8 mouse cellular contexts compared by ENCODE assay signal in genomic region chr1:171262594-171263130, GRCm38 (mm10). TPM values are rescaled to one million over a fixed set of nuclear protein-coding genes. Genes with fewer than 3 reads are reported as not detected.
DNase-seq lines count a peak whose midpoint lies in the region; ATAC-seq and TF ChIP-seq lines count a peak whose summit lies in the region.

No protein-coding gene starts in this region.

- H3K4me1 ChIP-seq in testis, adult 2 months (ENCODE audit: control insufficient read depth, insufficient read depth, low read length), result no peaks in the 10 kb centered on the region; the same call in 1 of the 2 replicates
- peaks cover 17% of the 10 kb centered on the region for H3K4me1 ChIP-seq in forebrain, embryonic 13.5 days
- peaks cover 9% of the 10 kb centered on the region for H3K4me1 ChIP-seq in heart, postnatal 0 days (ENCODE audit: control insufficient read depth, insufficient read depth)
- peaks cover 0 to 19% of the 10 kb centered on the region in 2 experiments; a peak in 2 of 4 replicates for H3K4me1 ChIP-seq in liver, embryonic 14.5 days (replicated peaks; ENCODE audit: control insufficient read depth in 2 of 2, insufficient read depth in 2 of 2, low read length in 1 of 2)
- H3K4me1 ChIP-seq in neural tube, embryonic 14.5 days (ENCODE audit: control insufficient read depth, insufficient read depth, low read length), result peaks cover 10% of the 10 kb centered on the region; the same call in 1 of the 2 replicates

- TF ChIP-seq CTCF in testis, adult 2 months (IDR thresholded peaks at IDR 0.05; ENCODE audit: control insufficient read depth, insufficient read depth, insufficient replicate concordance, low read depth, low read length), result no peak
- no peak for TF ChIP-seq CTCF in heart, postnatal 0 days (IDR thresholded peaks at IDR 0.05; ENCODE audit: low read depth)
- TF ChIP-seq CTCF in liver, embryonic 14.5 days (IDR thresholded peaks at IDR 0.05; ENCODE audit: low read depth), result no peak

- H3K27ac ChIP-seq in testis, adult 2 months (ENCODE audit: control insufficient read depth, insufficient read depth, low read depth, low read length), result peak overlapping the region; percentile 78
- H3K27ac ChIP-seq in forebrain, embryonic 13.5 days, result peak overlapping the region; percentile 91
- peak overlapping the region; percentile 97 for H3K27ac ChIP-seq in heart, postnatal 0 days (ENCODE audit: low read depth)
- no peak overlapping the region for H3K27ac ChIP-seq in liver, embryonic 14.5 days
- H3K27ac ChIP-seq in neural tube, embryonic 14.5 days (ENCODE audit: low read depth, low read length), result peak overlapping the region; percentile 76

- H3K9me3 ChIP-seq in forebrain, embryonic 13.5 days (replicated peaks), result no peaks in the 10 kb centered on the region
- H3K9me3 ChIP-seq in heart, postnatal 0 days (replicated peaks; ENCODE audit: control insufficient read depth, low read length), result no peaks in the 10 kb centered on the region
- no peaks in the 10 kb centered on the region for H3K9me3 ChIP-seq in liver, embryonic 14.5 days (ENCODE audit: control insufficient read depth, low read length)
- H3K9me3 ChIP-seq in neural tube, embryonic 14.5 days (ENCODE audit: control insufficient read depth, low read length), result no peaks in the 10 kb centered on the region

- H3K36me3 ChIP-seq in testis, adult 2 months (ENCODE audit: control insufficient read depth, insufficient read depth, low read length), result no peaks in the 10 kb centered on the region
- H3K36me3 ChIP-seq in forebrain, embryonic 13.5 days (ENCODE audit: poor library complexity, severe bottlenecking), result peaks cover 3% of the 10 kb centered on the region; the same call in 1 of the 2 replicates
- no peaks in the 10 kb centered on the region; the same call in 1 of the 2 replicates for H3K36me3 ChIP-seq in heart, postnatal 0 days (replicated peaks; ENCODE audit: control insufficient read depth, insufficient read depth, low read length)
- no peaks in the 10 kb centered on the region for H3K36me3 ChIP-seq in liver, embryonic 14.5 days (replicated peaks; ENCODE audit: control insufficient read depth, insufficient read depth, low read depth)
- no peaks in the 10 kb centered on the region for H3K36me3 ChIP-seq in neural tube, embryonic 14.5 days (ENCODE audit: control insufficient read depth, insufficient read depth, low read length)

- no peaks in the 10 kb centered on the region for H3K27me3 ChIP-seq in testis, adult 2 months (ENCODE audit: control insufficient read depth, insufficient read depth, low read length)
- no peaks in the 10 kb centered on the region for H3K27me3 ChIP-seq in forebrain, embryonic 13.5 days
- no peaks in the 10 kb centered on the region for H3K27me3 ChIP-seq in heart, postnatal 0 days (ENCODE audit: control insufficient read depth, insufficient read depth, low read length)
- H3K27me3 ChIP-seq in liver, embryonic 14.5 days (ENCODE audit: control insufficient read depth, insufficient read depth, low read length), result peaks cover 7% of the 10 kb centered on the region
- no peaks in the 10 kb centered on the region for H3K27me3 ChIP-seq in neural tube, embryonic 14.5 days (ENCODE audit: control insufficient read depth, insufficient read depth, low read length)

- no peak for TF ChIP-seq POLR2A in testis, adult 2 months (IDR thresholded peaks at IDR 0.05; ENCODE audit: control insufficient read depth, low read depth, low read length)

- H3K4me2 ChIP-seq in forebrain, embryonic 13.5 days, result peak overlapping the region; percentile 61
- peak overlapping the region; percentile 64 for H3K4me2 ChIP-seq in heart, postnatal 0 days (ENCODE audit: low read depth, low read length)
- peak overlapping the region; percentile 8 for H3K4me2 ChIP-seq in liver, embryonic 14.5 days (ENCODE audit: low read depth)
- peak overlapping the region; percentile 42 for H3K4me2 ChIP-seq in neural tube, embryonic 14.5 days (ENCODE audit: low read depth, low read length)

- DNase-seq in testis, postnatal 10 days (ENCODE audit: low spot score), result no peak
- DNase-seq in heart, postnatal 0 days (ENCODE audit: low spot score), result peak; percentile 93
- peak; percentile 77 to 82 for DNase-seq in kidney, postnatal 25 days
- no peak for DNase-seq in liver, embryonic 14.5 days (ENCODE audit: low read depth in 3 of 3, low spot score in 3 of 3)
- DNase-seq in spleen, postnatal 4 days (ENCODE audit: low spot score in 2 of 2), result no peak

- H3K4me3 ChIP-seq in testis, adult 2 months (ENCODE audit: control insufficient read depth, low read depth, low read length), result no peak overlapping the region
- H3K4me3 ChIP-seq in forebrain, embryonic 13.5 days, result peak overlapping the region; percentile 30
- H3K4me3 ChIP-seq in heart, postnatal 0 days (ENCODE audit: low read depth, low read length), result peak overlapping the region; percentile 36
- H3K4me3 ChIP-seq in liver, embryonic 14.5 days (ENCODE audit: insufficient read depth in 1 of 2, low read depth in 2 of 2, low read length in 2 of 2), result no peak overlapping the region
- peak overlapping the region; percentile 14 for H3K4me3 ChIP-seq in neural tube, embryonic 14.5 days (ENCODE audit: low read depth, low read length)

- peak; percentile 80 for ATAC-seq in forebrain, embryonic 13.5 days
- ATAC-seq in heart, postnatal 0 days (ENCODE audit: insufficient read depth, low read depth), result peak; percentile 74
- ATAC-seq in liver, embryonic 14.5 days (ENCODE audit: insufficient read depth), result no peak
- ATAC-seq in neural tube, embryonic 14.5 days (ENCODE audit: low read depth), result peak; percentile 76

- TF ChIP-seq EP300 in heart, postnatal 0 days (IDR thresholded peaks at IDR 0.05; ENCODE audit: low read depth), result 0 out of 2 replicates have a peak, but pooled peaks have one; percentile 20
- no peak for TF ChIP-seq EP300 in liver, embryonic 14.5 days (IDR thresholded peaks at IDR 0.05; ENCODE audit: low read depth)

- peak overlapping the region; percentile 53 for H3K9ac ChIP-seq in forebrain, embryonic 13.5 days
- H3K9ac ChIP-seq in heart, postnatal 0 days (replicated peaks; ENCODE audit: low read depth, low read length), result peak overlapping the region; percentile 45
- no peak overlapping the region for H3K9ac ChIP-seq in liver, embryonic 14.5 days (replicated peaks)
- peak overlapping the region; percentile 32 for H3K9ac ChIP-seq in neural tube, embryonic 14.5 days (replicated peaks; ENCODE audit: low read depth, low read length)

- WGBS in forebrain, embryonic 13.5 days, result 5% methylated on average over 8 of the region's 8 CpGs
- 0% methylated on average over 8 of the region's 8 CpGs for WGBS in heart, postnatal 0 days
- 3% methylated on average over 8 of the region's 8 CpGs for WGBS in liver, embryonic 14.5 days (ENCODE audit: insufficient replicate concordance)
- WGBS in neural tube, embryonic 14.5 days, result 4% methylated on average over 8 of the region's 8 CpGs

RNA-seq across cellular contexts. Expression of gene B4galt3, which starts 7.5 kb away (rescaled TPM):
- 25.0 and 32.3 TPM in 2 replicates for polyA plus RNA-seq in testis, adult 2 months (2012; rRNA removed)
- polyA plus RNA-seq in forebrain, embryonic 13.5 days (2015; fragmentation: Nextera tagmentation; extraction: Ambion mirVana), result 89.0 and 95.3 TPM in 2 replicates
- 28.9 and 55.0 TPM in 2 replicates for total RNA-seq in heart, postnatal 0 days (2014; rRNA removed; ENCODE audit: low replicate concordance)
- polyA plus RNA-seq in heart, postnatal 0 days (2015; fragmentation: Nextera tagmentation; extraction: Ambion mirVana), result 32.6 and 34.3 TPM in 2 replicates
- 14.5 and 14.7 TPM in 2 replicates for polyA plus RNA-seq in liver, embryonic 14.5 days (2012; rRNA removed)
- 12.7 and 17.3 TPM in 2 replicates for polyA plus RNA-seq in liver, embryonic 14.5 days (2014; fragmentation: Nextera tagmentation; extraction: Ambion mirVana)
- polyA plus RNA-seq in neural tube, embryonic 14.5 days (2014; fragmentation: Nextera tagmentation; extraction: Ambion mirVana), result 96.5 and 98.1 TPM in 2 replicates

RNA-seq across cellular contexts. Expression of gene Ndufs2, which starts 11.5 kb away (rescaled TPM):
- polyA plus RNA-seq in testis, adult 2 months (2012; rRNA removed), result 86.0 and 91.4 TPM in 2 replicates
- polyA plus RNA-seq in forebrain, embryonic 13.5 days (2015; fragmentation: Nextera tagmentation; extraction: Ambion mirVana), result 216 and 221 TPM in 2 replicates
- total RNA-seq in heart, postnatal 0 days (2014; rRNA removed; ENCODE audit: low replicate concordance), result 962 and 1,127 TPM in 2 replicates
- polyA plus RNA-seq in heart, postnatal 0 days (2015; fragmentation: Nextera tagmentation; extraction: Ambion mirVana), result 998 and 1,009 TPM in 2 replicates
- polyA plus RNA-seq in liver, embryonic 14.5 days (2012; rRNA removed), result 53.6 and 72.4 TPM in 2 replicates
- 136 TPM in 2 replicates for polyA plus RNA-seq in liver, embryonic 14.5 days (2014; fragmentation: Nextera tagmentation; extraction: Ambion mirVana)
- polyA plus RNA-seq in neural tube, embryonic 14.5 days (2014; fragmentation: Nextera tagmentation; extraction: Ambion mirVana), result 234 and 253 TPM in 2 replicates

RNA-seq across cellular contexts. Expression of gene Adamts4, which starts 12.4 kb away (rescaled TPM):
- 0.52 and 1.0 TPM in 2 replicates for polyA plus RNA-seq in testis, adult 2 months (2012; rRNA removed)
- polyA plus RNA-seq in forebrain, embryonic 13.5 days (2015; fragmentation: Nextera tagmentation; extraction: Ambion mirVana), result 6.9 and 7.3 TPM in 2 replicates
- total RNA-seq in heart, postnatal 0 days (2014; rRNA removed; ENCODE audit: low replicate concordance), result 4.1 and 5.5 TPM in 2 replicates
- 3.8 and 3.9 TPM in 2 replicates for polyA plus RNA-seq in heart, postnatal 0 days (2015; fragmentation: Nextera tagmentation; extraction: Ambion mirVana)
- polyA plus RNA-seq in liver, embryonic 14.5 days (2012; rRNA removed), result 0.11 and 0.17 TPM in 2 replicates
- polyA plus RNA-seq in liver, embryonic 14.5 days (2014; fragmentation: Nextera tagmentation; extraction: Ambion mirVana), result 0.13 and 0.25 TPM in 2 replicates
- polyA plus RNA-seq in neural tube, embryonic 14.5 days (2014; fragmentation: Nextera tagmentation; extraction: Ambion mirVana), result 1.3 and 2.6 TPM in 2 replicates

RNA-seq across cellular contexts. Expression of gene Ppox, which starts 18.3 kb away (rescaled TPM):
- polyA plus RNA-seq in testis, adult 2 months (2012; rRNA removed), result 7.1 and 8.7 TPM in 2 replicates
- polyA plus RNA-seq in forebrain, embryonic 13.5 days (2015; fragmentation: Nextera tagmentation; extraction: Ambion mirVana), result 50.3 and 51.0 TPM in 2 replicates
- 32.7 and 52.4 TPM in 2 replicates for total RNA-seq in heart, postnatal 0 days (2014; rRNA removed; ENCODE audit: low replicate concordance)
- polyA plus RNA-seq in heart, postnatal 0 days (2015; fragmentation: Nextera tagmentation; extraction: Ambion mirVana), result 24.3 and 24.6 TPM in 2 replicates
- polyA plus RNA-seq in liver, embryonic 14.5 days (2012; rRNA removed), result 161 and 178 TPM in 2 replicates
- 170 and 191 TPM in 2 replicates for polyA plus RNA-seq in liver, embryonic 14.5 days (2014; fragmentation: Nextera tagmentation; extraction: Ambion mirVana)
- 49.2 and 51.2 TPM in 2 replicates for polyA plus RNA-seq in neural tube, embryonic 14.5 days (2014; fragmentation: Nextera tagmentation; extraction: Ambion mirVana)

RNA-seq across cellular contexts. Expression of gene Usp21, which starts 25.1 kb away (rescaled TPM):
- 38.4 and 38.7 TPM in 2 replicates for polyA plus RNA-seq in testis, adult 2 months (2012; rRNA removed)
- polyA plus RNA-seq in forebrain, embryonic 13.5 days (2015; fragmentation: Nextera tagmentation; extraction: Ambion mirVana), result 122 and 125 TPM in 2 replicates
- total RNA-seq in heart, postnatal 0 days (2014; rRNA removed; ENCODE audit: low replicate concordance), result 20.0 and 27.3 TPM in 2 replicates
- 30.6 and 32.3 TPM in 2 replicates for polyA plus RNA-seq in heart, postnatal 0 days (2015; fragmentation: Nextera tagmentation; extraction: Ambion mirVana)
- polyA plus RNA-seq in liver, embryonic 14.5 days (2012; rRNA removed), result 17.1 and 18.0 TPM in 2 replicates
- 17.4 and 21.6 TPM in 2 replicates for polyA plus RNA-seq in liver, embryonic 14.5 days (2014; fragmentation: Nextera tagmentation; extraction: Ambion mirVana)
- 76.8 and 87.9 TPM in 2 replicates for polyA plus RNA-seq in neural tube, embryonic 14.5 days (2014; fragmentation: Nextera tagmentation; extraction: Ambion mirVana)

Comparison
In these comparisons a context has a peak if more than half of its experiments do, and no peak if none do; other contexts are left out.
1. H3K4me3 ChIP-seq: peak in forebrain, embryonic 13.5 days (single experiment), heart, postnatal 0 days (single experiment) and neural tube, embryonic 14.5 days (single experiment); none in testis, adult 2 months (single experiment) and liver, embryonic 14.5 days (0 of 2).
2. DNase-seq: peak in heart, postnatal 0 days (single experiment) and kidney, postnatal 25 days (2 of 2); none in testis, postnatal 10 days (single experiment), liver, embryonic 14.5 days (0 of 3) and spleen, postnatal 4 days (0 of 2).
3. H3K4me2 ChIP-seq: peak in every context shown above with its lines; median percentile 64 in heart, postnatal 0 days; 61 in forebrain, embryonic 13.5 days; 42 in neural tube, embryonic 14.5 days; 8 in liver, embryonic 14.5 days.